Mouse (Mus musculus) lung, postnatal 4 days (tissue): ENCODE data around the gene Zfp36.
"Not testable (repeated sequence)": the region's sequence is repeated elsewhere in the genome, so short reads cannot be mapped to it uniquely, and the experiment has no call there.

Source experiments
- DNase-seq, 2 experiments: peaks; one replicate each; pipeline ENCODE4 v3.0.0; 2021

Zfp36 gene

DNA sequence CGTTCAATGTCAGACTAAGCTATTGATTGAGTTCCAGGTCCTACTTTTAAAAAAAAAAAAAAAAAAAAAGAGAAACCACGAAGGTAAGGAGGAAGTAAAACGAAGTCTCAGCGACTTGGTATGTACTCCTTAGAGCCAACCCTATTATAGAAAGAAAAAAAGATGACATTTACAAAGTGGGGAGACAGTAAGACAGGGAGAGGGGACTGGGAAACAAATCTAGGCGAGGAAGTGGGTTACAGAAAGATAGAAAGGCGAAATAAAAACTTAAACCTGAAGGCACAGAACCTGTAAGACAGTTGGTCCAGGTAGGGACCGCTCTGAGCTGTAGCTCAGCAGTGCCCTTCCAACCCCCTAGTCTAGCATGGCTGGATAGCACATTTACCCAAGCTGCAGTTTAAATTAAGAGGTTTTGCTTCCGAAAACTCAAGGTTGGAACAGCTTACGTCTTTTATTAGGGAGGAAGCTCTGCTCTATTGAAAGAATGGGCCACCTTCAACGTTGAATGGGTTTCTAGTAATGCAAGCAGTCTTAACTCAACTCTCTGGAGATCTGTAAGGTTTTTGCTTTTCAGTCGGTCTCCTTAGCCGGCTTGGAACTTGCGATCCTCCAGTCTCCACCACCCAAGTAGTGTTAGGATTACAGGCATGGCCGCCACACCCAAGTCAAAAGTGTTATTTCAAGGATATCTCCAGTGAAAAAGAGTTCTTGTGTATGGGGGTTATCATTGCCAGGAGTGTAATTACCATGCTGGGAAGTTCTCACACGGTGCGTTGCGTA lies at the start of gene Zfp36:
Gene Zfp36 (minus strand): TSS at position 17 of the 780 bp plus-strand sequence.
- DNase-seq, result peak in 1 of 2 experiments; percentile 7

GRCm38 (mm10) chr7:28427738-28428137 lies 47.7 kb upstream of the Zfp36 start:
- DNase-seq, result no peak

DNA sequence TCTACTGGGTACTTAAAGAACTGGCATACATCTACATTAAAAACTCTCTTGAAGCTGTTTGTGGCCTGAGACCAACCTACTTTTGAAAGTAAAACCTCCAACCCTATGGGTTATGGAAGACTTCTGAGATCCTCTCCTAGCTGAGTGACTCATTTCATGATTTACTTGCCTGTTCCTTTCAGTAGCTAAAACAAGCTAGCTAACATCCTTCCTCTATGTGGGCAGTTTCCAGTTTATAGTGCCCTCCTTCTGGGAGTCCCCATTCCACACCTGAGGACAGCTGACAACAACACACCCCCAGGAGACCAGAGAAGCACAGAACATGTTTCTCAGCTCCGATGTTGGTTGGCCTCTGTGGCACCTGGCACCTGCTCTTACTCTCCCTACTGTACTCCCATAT lies 43.0 kb upstream of the Zfp36 start:
- DNase-seq, result no peak

- no peak for DNase-seq
Observed at GRCm38 (mm10) chr7:28419416-28419815, 39.4 kb upstream of the Zfp36 start.

- DNase-seq, result peak; percentile 58 to 77
Observed at GRCm38 (mm10) chr7:28418096-28418670, 38.1 kb upstream of the Zfp36 start.

- DNase-seq, result no peak
Observed at GRCm38 (mm10) chr7:28417368-28417767, 37.3 kb upstream of the Zfp36 start.

GRCm38 (mm10) chr7:28412826-28413225 lies 32.8 kb upstream of the Zfp36 start:
- DNase-seq, result no peak

DNA sequence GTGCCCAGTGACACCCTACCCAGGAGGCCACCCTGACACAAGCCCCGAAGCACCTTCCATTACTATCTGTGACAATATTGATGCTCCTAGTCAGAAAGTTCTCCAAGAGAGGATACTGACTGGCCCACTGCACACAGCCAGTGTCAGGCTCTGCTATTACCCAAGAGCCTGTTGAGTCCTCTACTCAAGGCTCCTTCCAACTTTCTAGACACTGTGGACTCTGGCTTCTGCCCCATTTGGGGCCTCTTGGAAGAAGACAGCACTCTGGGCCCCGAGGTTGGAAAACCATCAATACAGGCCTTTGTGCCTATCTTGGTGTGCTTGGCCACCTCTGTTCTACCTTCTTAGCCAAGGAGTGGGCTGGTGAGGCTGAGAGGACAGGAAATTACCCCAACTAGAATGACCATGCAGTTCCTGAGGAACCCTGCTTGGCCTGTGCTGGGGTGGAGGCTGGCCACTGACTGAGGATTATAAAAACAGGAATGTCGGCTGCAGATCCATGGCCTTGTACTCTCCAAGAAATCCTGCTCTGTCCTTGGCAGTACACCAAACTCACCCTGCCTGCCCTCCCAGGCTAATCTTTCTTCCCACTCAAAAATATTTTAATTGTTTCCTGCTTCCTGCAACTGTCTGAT lies 30.9 kb upstream of the Zfp36 start:
- DNase-seq, result peak; percentile 53 to 69

DNA sequence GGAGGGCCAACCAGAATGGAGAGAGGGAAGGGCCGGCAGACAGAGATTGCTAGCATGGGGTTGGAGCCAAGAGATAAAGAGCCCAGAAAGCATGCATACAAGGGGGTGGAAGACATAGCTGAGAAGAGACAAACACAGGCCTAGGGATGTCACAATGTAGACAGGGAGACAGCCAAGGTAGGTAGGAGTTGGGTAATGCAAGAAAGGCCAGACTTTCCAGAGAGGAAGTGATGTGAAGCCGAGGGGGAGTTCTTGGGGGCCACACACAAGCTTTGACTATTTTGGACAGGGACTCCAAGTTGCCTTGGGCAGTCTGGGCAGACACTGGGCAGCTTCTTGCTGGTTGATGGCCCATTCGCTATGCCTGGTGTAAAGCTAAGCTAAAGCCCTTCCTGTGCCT lies 21.9 kb upstream of the Zfp36 start:
- DNase-seq, result no peak

GRCm38 (mm10) chr7:28401030-28401429 lies 21.0 kb upstream of the Zfp36 start:
- DNase-seq, result no peak

- DNase-seq, result no peak
Observed at GRCm38 (mm10) chr7:28398696-28399340, 18.8 kb upstream of the Zfp36 start.

DNA sequence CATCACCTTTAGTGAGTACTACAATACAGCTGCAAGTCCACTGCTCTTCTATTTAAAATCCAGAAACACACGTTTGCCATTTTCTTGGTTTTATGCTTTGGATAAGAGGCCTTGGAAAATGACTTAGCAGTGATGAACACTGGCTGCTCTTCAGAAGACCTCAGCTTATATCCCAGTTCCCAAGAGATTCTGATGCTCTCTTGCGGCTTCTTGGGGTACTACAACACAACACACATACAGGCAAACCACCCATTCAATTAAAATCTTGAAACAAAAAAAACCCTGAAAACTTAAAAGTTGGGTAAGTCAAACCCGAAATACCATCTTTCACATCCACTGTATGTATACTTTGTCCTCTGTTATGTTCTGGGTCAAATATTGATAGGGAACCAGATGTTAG lies 17.9 kb upstream of the Zfp36 start:
- DNase-seq, result peak in 1 of 2 experiments; percentile 36

DNA sequence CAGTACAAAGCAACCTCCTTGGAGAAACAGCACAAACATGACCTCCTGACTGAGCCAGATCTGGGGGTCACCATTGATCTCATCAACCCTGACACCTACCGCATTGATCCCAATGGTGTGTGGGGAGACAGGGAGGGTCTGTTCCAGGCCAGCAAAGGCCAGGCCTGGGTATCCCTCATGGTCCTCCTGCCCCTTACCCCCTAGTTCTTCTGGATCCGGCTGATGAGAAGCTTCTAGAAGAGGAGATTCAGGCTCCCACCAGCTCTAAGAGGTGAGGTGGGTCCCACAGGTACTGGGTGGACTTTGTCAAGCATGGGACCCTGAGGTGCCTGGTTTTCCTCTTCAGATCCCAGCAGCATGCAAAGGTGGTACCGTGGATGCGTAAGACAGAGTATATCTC lies 15.4 kb upstream of the Zfp36 start:
- DNase-seq, result no peak

DNA sequence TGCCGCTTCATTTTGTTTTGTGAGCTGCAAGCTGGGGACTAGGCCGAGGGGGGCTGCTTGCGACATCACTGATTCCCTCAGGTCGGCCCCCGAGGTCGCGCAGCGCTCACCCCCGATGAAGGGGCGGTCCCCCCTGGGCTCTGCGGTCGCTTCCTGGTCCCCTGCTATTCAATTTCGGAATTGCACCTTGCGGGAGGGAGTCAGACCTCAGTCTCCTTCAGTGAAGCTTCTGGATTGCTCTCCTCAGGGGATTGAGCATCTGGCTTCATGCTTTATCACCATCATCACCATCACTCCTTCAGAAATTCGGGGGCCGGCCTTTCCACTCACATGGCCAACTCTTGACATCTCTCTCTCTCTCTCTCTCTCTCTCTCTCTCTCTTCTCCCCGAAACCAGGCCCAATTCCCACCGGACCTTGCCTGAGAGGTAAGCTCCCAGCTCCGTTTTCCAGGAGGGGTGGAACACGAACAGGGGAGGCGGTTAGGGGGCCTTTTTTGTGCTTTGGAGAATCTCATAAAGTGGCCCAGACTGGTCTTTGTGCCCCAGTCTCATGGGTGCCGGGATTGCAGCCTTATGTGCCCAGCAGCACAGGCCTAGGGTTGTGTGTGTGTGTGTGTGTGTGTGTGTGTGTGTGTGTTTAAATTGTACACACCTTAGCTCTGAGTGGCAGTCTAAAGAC lies 13.4 kb upstream of the Zfp36 start:
- peak in 1 of 2 experiments; percentile 15 for DNase-seq

GRCm38 (mm10) chr7:28392429-28393271 lies 12.6 kb upstream of the Zfp36 start, which contains the start of the genes Med29 and Paf1:
TSS of gene Med29 (minus strand) at chr7:28392708.
TSS of gene Paf1 (plus strand) at chr7:28392951.
- DNase-seq, result peak; percentile 96 to 98

GRCm38 (mm10) chr7:28390331-28390730 lies 10.3 kb upstream of the Zfp36 start:
- DNase-seq, result no peak

DNA sequence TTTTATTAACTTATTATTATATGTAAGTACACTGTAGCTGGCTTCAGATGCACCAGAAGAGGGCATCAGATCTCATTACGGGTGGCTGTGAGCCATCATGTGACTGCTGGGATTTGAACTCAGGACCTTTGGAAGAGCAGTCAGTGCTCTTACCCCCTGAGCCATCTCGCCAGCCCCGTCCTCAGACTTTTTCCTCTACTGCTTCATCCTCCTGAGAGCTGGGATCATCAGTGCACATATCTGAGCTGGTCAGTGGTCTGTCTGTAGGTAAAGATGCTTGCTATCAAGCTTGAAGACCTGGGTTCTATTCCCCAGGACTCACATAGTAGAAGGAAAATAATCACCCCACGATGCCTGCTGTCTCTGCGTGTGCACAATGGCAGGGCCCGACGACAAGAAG lies 7.3 kb upstream of the Zfp36 start:
- not testable (repeated sequence) for DNase-seq

DNA sequence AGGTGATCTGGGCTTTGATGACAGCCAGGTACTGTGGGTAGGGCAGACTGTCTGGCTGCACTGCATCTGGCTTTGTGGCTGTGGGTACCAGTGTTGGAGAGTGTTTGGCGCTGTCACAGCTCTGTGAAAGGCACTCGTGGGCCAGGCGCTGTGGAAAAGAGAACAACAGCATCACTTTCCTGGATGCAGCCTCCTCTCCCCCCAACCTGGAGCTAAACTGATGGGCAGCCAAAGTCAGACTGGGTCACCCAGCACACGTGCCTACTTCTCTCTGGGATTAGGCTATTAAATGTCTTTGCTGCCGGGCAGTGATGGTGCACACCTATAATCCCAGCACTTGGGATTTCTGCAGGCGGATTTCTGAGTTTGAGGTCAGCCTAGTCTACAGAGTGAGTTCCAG lies 6.8 kb upstream of the Zfp36 start:
- DNase-seq, result not testable (repeated sequence)

- DNase-seq, result peak; percentile 88 to 92
Observed at GRCm38 (mm10) chr7:28386462-28386861, 6.4 kb upstream of the Zfp36 start.

DNA sequence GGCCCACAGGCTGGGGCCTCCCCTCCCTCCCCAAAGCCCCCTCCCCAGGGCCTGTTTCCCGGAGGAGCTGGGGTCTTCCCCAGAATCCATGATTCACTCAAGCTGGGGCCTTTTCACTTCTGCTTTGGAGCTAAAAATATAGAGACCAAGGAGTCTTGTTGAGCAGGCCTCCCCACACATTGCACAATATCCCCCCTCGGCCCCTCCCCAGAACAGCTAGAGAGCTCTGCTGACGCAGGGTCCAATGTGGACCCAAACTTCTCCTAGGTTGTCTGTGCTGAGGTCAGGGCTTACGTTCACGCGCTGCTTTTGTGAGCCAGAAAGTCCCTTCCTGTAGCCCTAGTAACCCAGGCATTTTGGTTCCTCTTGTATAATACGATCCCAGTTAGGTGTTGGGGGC lies 6.0 kb upstream of the Zfp36 start:
- peak; percentile 77 to 81 for DNase-seq

GRCm38 (mm10) chr7:28385196-28385595 lies 5.1 kb upstream of the Zfp36 start:
- DNase-seq, result peak in 1 of 2 experiments; percentile 14

DNA sequence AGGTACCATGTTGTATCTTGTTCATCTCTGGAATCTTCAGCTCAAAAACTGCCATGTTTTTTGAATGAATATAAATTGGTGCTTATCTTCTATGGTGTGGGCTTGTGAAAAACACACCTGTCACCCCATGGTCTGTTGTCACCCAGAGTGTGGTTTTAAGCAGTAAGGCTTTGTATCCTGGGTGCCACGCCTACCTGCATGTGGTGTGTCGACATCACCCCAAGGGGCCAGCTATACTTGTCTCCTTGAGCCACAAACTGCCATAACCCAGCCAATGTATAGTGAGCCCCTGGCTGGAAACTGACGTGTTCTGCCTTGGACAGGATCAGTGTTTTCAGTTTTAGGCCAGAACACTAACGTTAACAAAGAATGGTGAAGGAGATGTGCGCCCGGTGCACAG lies 4.1 kb upstream of the Zfp36 start:
- peak in 1 of 2 experiments; percentile 18 for DNase-seq
